Mouse (Mus musculus) midbrain, embryonic 16.5 days (tissue): ENCODE results near the gene Krr1. TPM values are rescaled to one million over a fixed set of nuclear protein-coding genes. Genes with fewer than 3 reads are reported as not detected.
"Not testable (repeated sequence)": the region's sequence is repeated elsewhere in the genome, so short reads cannot be mapped to it uniquely, and the experiment has no call there.

ENCODE experiments used
- ATAC-seq: fragments of 200-750 bp; cut with Nextera tagmentation; 2 replicates; pipeline ENCODE4 v1.8.0; 2017; ENCODE audit warnings: moderate TSS enrichment
- H3K27ac ChIP-seq: fragments of 300-500 bp; sonication (generic); 2 replicates; pipeline ENCODE4 v1.5.1; 2014; ENCODE audit warnings: mild to moderate bottlenecking, low read length, mixed read lengths
- H3K27me3 ChIP-seq: fragments of 300-500 bp; sonication (generic); 2 replicates; pipeline ENCODE4 v1.6.1; 2014; ENCODE audit warnings: low read depth, low read length, mixed read lengths; ENCODE audit not compliant: control insufficient read depth, insufficient read depth
- H3K36me3 ChIP-seq: fragments of 300-500 bp; sonication (generic); 2 replicates; pipeline ENCODE4 v1.6.1; 2014; ENCODE audit warnings: mild to moderate bottlenecking, low read length, moderate library complexity, mixed read lengths; ENCODE audit not compliant: control insufficient read depth, insufficient read depth
- H3K4me1 ChIP-seq: fragments of 300-500 bp; sonication (generic); 2 replicates; pipeline ENCODE4 v1.6.1; 2014; ENCODE audit warnings: mild to moderate bottlenecking, low read length, mixed read lengths; ENCODE audit not compliant: control insufficient read depth, insufficient read depth
- H3K4me2 ChIP-seq: fragments of 300-500 bp; sonication (generic); 2 replicates; pipeline ENCODE4 v1.6.1; 2014; ENCODE audit warnings: mild to moderate bottlenecking, low read length, mixed read lengths
- H3K4me3 ChIP-seq: fragments of 300-500 bp; sonication (generic); 2 replicates; pipeline ENCODE4 v1.5.1; 2014; ENCODE audit warnings: low read depth, mild to moderate bottlenecking, low read length, moderate library complexity, mixed read lengths
- H3K9ac ChIP-seq: fragments of 300-500 bp; sonication (generic); 2 replicates; pipeline ENCODE4 v1.6.1; 2014; ENCODE audit warnings: low read depth, low read length, mixed read lengths
- H3K9me3 ChIP-seq: fragments of 300-500 bp; sonication (generic); replicated peaks from 2 replicates; pipeline ENCODE4 v1.6.1; 2014; ENCODE audit warnings: mild to moderate bottlenecking, low read length, mixed read lengths; ENCODE audit not compliant: control insufficient read depth, poor library complexity, severe bottlenecking
- WGBS: fragments of 180-500 bp; shearing (Covaris S2); extraction: QIAGEN DNeasy Blood & Tissue Kit; methylation state at CpG from one replicate; pipeline ENCODE4 v1.1.7; 2014; 5-methylcytosine and 5-hydroxymethylcytosine counted together
- polyA plus RNA-seq: library from polyadenylated mRNA; unstranded; fragments of >200 nt; fragmentation: Nextera tagmentation; extraction: Ambion mirVana; gene quantifications from 2 replicates; pipeline ENCODE4 v1.2.1, GENCODE M21; 2015

The Krr1 gene
- polyA plus RNA-seq, 1 experiment from 2014 or later = 40.4 TPM

GRCm38 (mm10) chr10:111996911-111997347, 24.5 kb downstream of the Krr1 start:
- H3K4me1 ChIP-seq = no peaks in the 10 kb centered on the region
- ATAC-seq = no peak
- no peak overlapping the region for H3K9ac ChIP-seq
- WGBS = 85% methylated on average over 8 of the region's 8 CpGs
- no peaks in the 10 kb centered on the region for H3K36me3 ChIP-seq
- H3K9me3 ChIP-seq = no peaks in the 10 kb centered on the region
- H3K4me3 ChIP-seq = no peak overlapping the region
- H3K4me2 ChIP-seq = no peak overlapping the region
- H3K27me3 ChIP-seq = no peaks in the 10 kb centered on the region
- H3K27ac ChIP-seq = no peak overlapping the region

- Histone ChIP-seq H3K36me3 (no peaks in the 10 kb centered on the region), H3K9me3 (no peaks in the 10 kb centered on the region), H3K27me3 (no peaks in the 10 kb centered on the region), H3K9ac (no peak overlapping the region), H3K4me2 (no peak overlapping the region), H3K4me3 (no peak overlapping the region), H3K27ac (no peak overlapping the region), H3K4me1 (no peaks in the 10 kb centered on the region)
- ATAC-seq = no peak
These were observed 25.2 kb downstream of the Krr1 start for GRCm38 (mm10) chr10:111997671-111998070.

GRCm38 (mm10) chr10:111999765-112000164, 27.3 kb downstream of the Krr1 start:
- 51% methylated on average over 3 of the region's 3 CpGs for WGBS
- H3K9ac ChIP-seq = no peak overlapping the region
- no peaks in the 10 kb centered on the region for H3K27me3 ChIP-seq
- no peak overlapping the region for H3K4me2 ChIP-seq
- H3K27ac ChIP-seq = no peak overlapping the region
- H3K36me3 ChIP-seq = no peaks in the 10 kb centered on the region
- H3K4me3 ChIP-seq = no peak overlapping the region
- no peak for ATAC-seq
- no peaks in the 10 kb centered on the region for H3K9me3 ChIP-seq
- H3K4me1 ChIP-seq = no peaks in the 10 kb centered on the region

- no peak overlapping the region for H3K4me2 ChIP-seq
- H3K9ac ChIP-seq = no peak overlapping the region
- 95% methylated on average over 5 of the region's 5 CpGs for WGBS
- no peaks in the 10 kb centered on the region for H3K4me1 ChIP-seq
- no peaks in the 10 kb centered on the region for H3K27me3 ChIP-seq
- no peaks in the 10 kb centered on the region for H3K9me3 ChIP-seq
- H3K4me3 ChIP-seq = no peak overlapping the region
- ATAC-seq = no peak
- no peak overlapping the region for H3K27ac ChIP-seq
- no peaks in the 10 kb centered on the region for H3K36me3 ChIP-seq
These were observed 28.1 kb downstream of the Krr1 start for GRCm38 (mm10) chr10:112000568-112000967.

- Histone ChIP-seq H3K9me3 (no peaks in the 10 kb centered on the region), H3K36me3 (no peaks in the 10 kb centered on the region), H3K4me1 (no peaks in the 10 kb centered on the region), H3K27me3 (no peaks in the 10 kb centered on the region), H3K4me2 (no peak overlapping the region), H3K9ac (no peak overlapping the region), H3K27ac (no peak overlapping the region), H3K4me3 (no peak overlapping the region)
- 86% methylated on average over 2 of the region's 2 CpGs for WGBS
- no peak for ATAC-seq
These were observed 28.9 kb downstream of the Krr1 start for GRCm38 (mm10) chr10:112001350-112001749.

- Histone ChIP-seq H3K9ac (no peak overlapping the region), H3K9me3 (no peaks in the 10 kb centered on the region), H3K36me3 (no peaks in the 10 kb centered on the region), H3K4me1 (no peaks in the 10 kb centered on the region), H3K4me3 (no peak overlapping the region), H3K27me3 (no peaks in the 10 kb centered on the region), H3K4me2 (no peak overlapping the region), H3K27ac (no peak overlapping the region)
- no peak for ATAC-seq
- 88% methylated on average over 9 of the region's 9 CpGs for WGBS
These were observed 29.5 kb downstream of the Krr1 start for GRCm38 (mm10) chr10:112001756-112002520.

- Histone ChIP-seq H3K27ac (no peak within 1 kb of the TSS), H3K4me1 (no peaks in the 10 kb centered on the region), H3K27me3 (no peaks in the 10 kb centered on the region), H3K9ac (no peak within 1 kb of the TSS), H3K4me3 (no peak within 1 kb of the TSS), H3K36me3 (no peaks in the 10 kb centered on the region), H3K9me3 (no peaks in the 10 kb centered on the region), H3K4me2 (no peak within 1 kb of the TSS)
- ATAC-seq = no peak
- WGBS = 75% methylated on average over 9 of the region's 9 CpGs
These were observed 30.2 kb downstream of the Krr1 start, which contains the start of gene Glipr1 for GRCm38 (mm10) chr10:112002544-112003215. Gene Glipr1 (minus strand): TSS chr10:112002631.

- not testable (repeated sequence) for ATAC-seq, H3K4me1 ChIP-seq, H3K4me3 ChIP-seq, H3K36me3 ChIP-seq, H3K27ac ChIP-seq, H3K9ac ChIP-seq, H3K27me3 ChIP-seq, H3K9me3 ChIP-seq, H3K4me2 ChIP-seq
- 76% methylated on average over 1 of the region's 1 CpGs for WGBS
These were observed 37.0 kb downstream of the Krr1 start for GRCm38 (mm10) chr10:112009511-112009910.

GRCm38 (mm10) chr10:112023585-112023984, 51.1 kb downstream of the Krr1 start:
- no peak overlapping the region for H3K4me2 ChIP-seq
- H3K27me3 ChIP-seq = no peaks in the 10 kb centered on the region
- no peak overlapping the region for H3K9ac ChIP-seq
- H3K4me3 ChIP-seq = no peak overlapping the region
- no peaks in the 10 kb centered on the region for H3K4me1 ChIP-seq
- no peaks in the 10 kb centered on the region for H3K36me3 ChIP-seq
- ATAC-seq = no peak
- H3K9me3 ChIP-seq = no peaks in the 10 kb centered on the region
- H3K27ac ChIP-seq = no peak overlapping the region
- WGBS = 84% methylated on average over 2 of the region's 2 CpGs
